Mouse (Mus musculus) cerebellum, adult 2 months (tissue): ENCODE measurements at regions not wholly inside any gene's neighbourhood (a gene's known extent, or its start where the extent isn't known, plus 50 kb on each side); places are given as distances from the start of the nearest gene placed in this dataset.
A peak's percentile ranks its signal among the peaks of the same experiment; 100 is the strongest.

Experiments used
- DNase-seq, 2 experiments: peaks; one replicate each; pipeline ENCODE4 v3.0.0; 2021
- H3K27ac ChIP-seq: fragments of 200-500 bp; 2 replicates; pipeline ENCODE4 v1.5.1; 2012; ENCODE audit warnings: low read length, control low read depth, inconsistent platforms; ENCODE audit not compliant: insufficient read depth
- H3K27me3 ChIP-seq: fragments of 200-500 bp; 2 replicates; pipeline ENCODE4 v1.6.1; 2012; ENCODE audit warnings: inconsistent platforms, mild to moderate bottlenecking, low read length, moderate library complexity; ENCODE audit not compliant: control insufficient read depth, insufficient read depth
- H3K4me1 ChIP-seq: fragments of 200-500 bp; 2 replicates; pipeline ENCODE4 v1.6.1; 2011; ENCODE audit warnings: low read length; ENCODE audit not compliant: control insufficient read depth, insufficient read depth
- H3K4me3 ChIP-seq: fragments of 200-500 bp; replicated peaks from 2 replicates; pipeline ENCODE3; 2011; ENCODE audit warnings: mild to moderate bottlenecking, low read depth, low read length, control low read depth; ENCODE audit not compliant: insufficient read depth
- CTCF ChIP-seq: fragments of 200-500 bp; IDR thresholded peaks from 2 replicates; pipeline ENCODE4 v1.5.1; 2011; ENCODE audit warnings: low read depth, mild to moderate bottlenecking, control low read depth, low read length, moderate library complexity, borderline replicate concordance; ENCODE audit not compliant: insufficient read depth
- POLR2A ChIP-seq: fragments of 200-500 bp; IDR thresholded peaks from 2 replicates; pipeline ENCODE4 v1.6.1; 2011; ENCODE audit warnings: low read length, control low read depth, borderline replicate concordance; ENCODE audit not compliant: insufficient read depth
- WGBS: fragments of 180-500 bp; shearing (Covaris S2); methylation state at CpG from one replicate; pipeline ENCODE4 v1.1.7; 2018; 5-methylcytosine and 5-hydroxymethylcytosine counted together

GRCm38 (mm10) chr15:50942429-50942828 lies 2942.3 kb upstream of the Gm7489 start:
- Histone ChIP-seq H3K27ac (no peak overlapping the region), H3K27me3 (no peaks in the 10 kb centered on the region), H3K4me1 (no peaks in the 10 kb centered on the region), H3K4me3 (no peak overlapping the region)
- WGBS: 94% methylated on average over 5 of the region's 5 CpGs
- DNase-seq: no peak
- TF ChIP-seq POLR2A: no peak

- H3K27me3 ChIP-seq: no peaks in the 10 kb centered on the region
- H3K4me3 ChIP-seq: no peak overlapping the region
- H3K4me1 ChIP-seq: no peaks in the 10 kb centered on the region
- WGBS: 37% methylated on average over 4 of the region's 4 CpGs
- no peak for TF ChIP-seq CTCF
- no peak for TF ChIP-seq POLR2A
- DNase-seq: peak in 1 of 2 experiments; percentile 6
- no peak overlapping the region for H3K27ac ChIP-seq
Measured at GRCm38 (mm10) chr15:50944976-50945375, 2939.7 kb upstream of the Gm7489 start.

GRCm38 (mm10) chr15:50959109-50959508 lies 2925.6 kb upstream of the Gm7489 start:
- H3K4me3 ChIP-seq: no peak overlapping the region
- DNase-seq: no peak
- H3K4me1 ChIP-seq: no peaks in the 10 kb centered on the region

GRCm38 (mm10) chr15:50963606-50964005 lies 2921.1 kb upstream of the Gm7489 start:
- no peak overlapping the region for H3K27ac ChIP-seq
- H3K27me3 ChIP-seq: no peaks in the 10 kb centered on the region
- DNase-seq: no peak
- TF ChIP-seq POLR2A: no peak
- TF ChIP-seq CTCF: no peak
- H3K4me3 ChIP-seq: no peak overlapping the region
- 84% methylated on average over 5 of the region's 5 CpGs for WGBS
- H3K4me1 ChIP-seq: no peaks in the 10 kb centered on the region

More at GRCm38 (mm10) chr15:50959109-50959508, 2925.6 kb upstream of the Gm7489 start:
- no peak for TF ChIP-seq CTCF
- no peak for TF ChIP-seq POLR2A
- 85% methylated on average over 3 of the region's 3 CpGs for WGBS
- no peak overlapping the region for H3K27ac ChIP-seq
- H3K27me3 ChIP-seq: no peaks in the 10 kb centered on the region

- Histone ChIP-seq H3K4me3 (no peak overlapping the region), H3K4me1 (no peaks in the 10 kb centered on the region), H3K27me3 (no peaks in the 10 kb centered on the region), H3K27ac (no peak overlapping the region)
- TF ChIP-seq CTCF: no peak
- 94% methylated on average over 2 of the region's 2 CpGs for WGBS
- no peak for DNase-seq
Measured at GRCm38 (mm10) chr15:50964236-50964635, 2920.5 kb upstream of the Gm7489 start.

GRCm38 (mm10) chr15:50967176-50967575 lies 2917.5 kb upstream of the Gm7489 start:
- H3K4me1 ChIP-seq: no peaks in the 10 kb centered on the region
- WGBS: 56% methylated on average over 2 of the region's 2 CpGs
- H3K27me3 ChIP-seq: no peaks in the 10 kb centered on the region
- TF ChIP-seq POLR2A: no peak
- TF ChIP-seq CTCF: no peak
- no peak for DNase-seq
- H3K27ac ChIP-seq: no peak overlapping the region
- no peak overlapping the region for H3K4me3 ChIP-seq

- no peak overlapping the region for H3K4me3 ChIP-seq
- TF ChIP-seq CTCF: no peak
- TF ChIP-seq POLR2A: no peak
- DNase-seq: no peak
- no peaks in the 10 kb centered on the region for H3K27me3 ChIP-seq
- no peaks in the 10 kb centered on the region for H3K4me1 ChIP-seq
- 31% methylated on average over 4 of the region's 4 CpGs for WGBS
- no peak overlapping the region for H3K27ac ChIP-seq
Measured at GRCm38 (mm10) chr15:50970637-50971036, 2914.1 kb upstream of the Gm7489 start.

- 97% methylated on average over 13 of the region's 13 CpGs for WGBS
- Histone ChIP-seq H3K27ac (no peak overlapping the region), H3K4me3 (no peak overlapping the region), H3K27me3 (no peaks in the 10 kb centered on the region), H3K4me1 (no peaks in the 10 kb centered on the region)
- no peak for DNase-seq
- TF ChIP-seq POLR2A: no peak
Measured at GRCm38 (mm10) chr15:50972593-50972992, 2912.1 kb upstream of the Gm7489 start.

GRCm38 (mm10) chr15:50974002-50974754 lies 2910.5 kb upstream of the Gm7489 start:
- no peak for TF ChIP-seq POLR2A
- no peak for TF ChIP-seq CTCF
- Histone ChIP-seq H3K4me1 (no peaks in the 10 kb centered on the region), H3K27me3 (no peaks in the 10 kb centered on the region), H3K27ac (no peak overlapping the region), H3K4me3 (no peak overlapping the region)
- 79% methylated on average over 9 of the region's 9 CpGs for WGBS
- DNase-seq: no peak
